Mouse (Mus musculus) limb, embryonic 13.5 days (tissue): Measurements from ENCODE around the gene Fmn2. TPM values are rescaled to one million over a fixed set of nuclear protein-coding genes. Genes with fewer than 3 reads are reported as not detected.
A peak's percentile ranks its signal among the peaks of the same experiment; 100 is the strongest.

Experiments
- ATAC-seq: fragments of 200-750 bp; cut with Nextera tagmentation; 2 replicates; pipeline ENCODE4 v1.8.0; 2017; ENCODE audit warnings: low read depth, moderate number of reproducible peaks, moderate TSS enrichment; ENCODE audit not compliant: low FRiP score
- H3K27ac ChIP-seq: fragments of 300-500 bp; sonication (generic); 2 replicates; pipeline ENCODE4 v1.5.1; 2015; ENCODE audit warnings: inconsistent platforms, mild to moderate bottlenecking, moderate library complexity
- H3K27me3 ChIP-seq: fragments of 300-500 bp; sonication (generic); 2 replicates; pipeline ENCODE4 v1.6.1; 2015; ENCODE audit warnings: mild to moderate bottlenecking, inconsistent platforms
- H3K36me3 ChIP-seq: fragments of 300-500 bp; sonication (generic); 2 replicates; pipeline ENCODE4 v1.6.1; 2015; ENCODE audit warnings: inconsistent platforms, mild to moderate bottlenecking, moderate library complexity
- H3K4me1 ChIP-seq: fragments of 300-500 bp; sonication (generic); 2 replicates; pipeline ENCODE4 v1.6.1; 2015; ENCODE audit warnings: inconsistent platforms
- H3K4me2 ChIP-seq: fragments of 300-500 bp; sonication (generic); replicated peaks from 2 replicates; pipeline ENCODE4 v1.6.1; 2015; ENCODE audit warnings: inconsistent platforms, mild to moderate bottlenecking, moderate library complexity
- H3K4me3 ChIP-seq: fragments of 300-500 bp; sonication (generic); 2 replicates; pipeline ENCODE4 v1.5.1; 2015; ENCODE audit warnings: moderate library complexity, mild to moderate bottlenecking, inconsistent platforms
- H3K9ac ChIP-seq: fragments of 300-500 bp; sonication (generic); 2 replicates; pipeline ENCODE4 v1.6.1; 2015; ENCODE audit warnings: mild to moderate bottlenecking, inconsistent platforms
- H3K9me3 ChIP-seq: fragments of 300-500 bp; sonication (generic); 2 replicates; pipeline ENCODE4 v1.6.1; 2016; ENCODE audit warnings: inconsistent platforms
- WGBS: fragments of 180-500 bp; shearing (Covaris S2); methylation state at CpG from one replicate; pipeline ENCODE4 v1.1.7; 2015; 5-methylcytosine and 5-hydroxymethylcytosine counted together
- polyA plus RNA-seq: library from polyadenylated mRNA; unstranded; fragments of >200 nt; fragmentation: Nextera tagmentation; extraction: Ambion mirVana; gene quantifications from 2 replicates; pipeline ENCODE4 v1.2.1, GENCODE M21; 2015

Fmn2 gene
- polyA plus RNA-seq, 1 experiment from 2014 or later: 1.5 TPM

DNA sequence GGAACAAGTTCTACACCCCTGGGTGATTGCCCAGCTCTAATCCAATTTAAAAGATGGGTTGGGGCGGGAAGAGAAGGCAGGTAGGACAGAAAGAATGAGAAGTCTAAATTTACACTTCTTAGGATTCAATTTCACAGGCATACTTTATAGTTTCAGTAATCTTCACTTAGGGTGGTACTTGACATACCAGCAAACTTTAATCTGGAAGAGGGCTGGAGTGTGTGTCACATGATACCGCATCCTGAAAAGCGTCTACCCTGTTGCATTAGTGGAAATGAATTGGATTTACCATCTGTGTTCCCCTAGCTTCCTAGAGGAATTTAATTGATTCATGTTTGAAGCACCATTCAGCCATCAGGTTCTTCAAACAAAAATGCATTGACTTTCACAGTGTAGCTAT lies 174.6 kb downstream of the Fmn2 start:
- Histone ChIP-seq H3K4me2 (no peak overlapping the region), H3K9me3 (no peaks in the 10 kb centered on the region), H3K36me3 (no peaks in the 10 kb centered on the region), H3K4me1 (peaks cover 19% of the 10 kb centered on the region), H3K4me3 (no peak overlapping the region), H3K27me3 (no peaks in the 10 kb centered on the region), H3K9ac (no peak overlapping the region), H3K27ac (no peak overlapping the region)
- 58% methylated on average over 3 of the region's 3 CpGs for WGBS
- no peak for ATAC-seq

GRCm38 (mm10) chr1:174677211-174677610 lies 175.6 kb downstream of the Fmn2 start:
- no peak for ATAC-seq
- peaks cover 19% of the 10 kb centered on the region for H3K4me1 ChIP-seq
- no peak overlapping the region for H3K4me3 ChIP-seq
- no peak overlapping the region for H3K9ac ChIP-seq
- H3K27ac ChIP-seq: no peak overlapping the region
- no peak overlapping the region for H3K4me2 ChIP-seq
- H3K27me3 ChIP-seq: no peaks in the 10 kb centered on the region
- no peaks in the 10 kb centered on the region for H3K9me3 ChIP-seq
- no peaks in the 10 kb centered on the region for H3K36me3 ChIP-seq
- WGBS: 46% methylated on average over 4 of the region's 4 CpGs

- H3K9ac ChIP-seq: no peak overlapping the region
- no peaks in the 10 kb centered on the region for H3K36me3 ChIP-seq
- H3K4me1 ChIP-seq: no peaks in the 10 kb centered on the region
- H3K4me3 ChIP-seq: no peak overlapping the region
- H3K27me3 ChIP-seq: no peaks in the 10 kb centered on the region
- 82% methylated on average over 2 of the region's 2 CpGs for WGBS
- no peak overlapping the region for H3K27ac ChIP-seq
- no peaks in the 10 kb centered on the region for H3K9me3 ChIP-seq
- ATAC-seq: no peak
- H3K4me2 ChIP-seq: no peak overlapping the region
Measured at GRCm38 (mm10) chr1:174689301-174689700, 187.7 kb downstream of the Fmn2 start.

GRCm38 (mm10) chr1:174700871-174701270 lies 199.2 kb downstream of the Fmn2 start:
- Histone ChIP-seq H3K36me3 (no peaks in the 10 kb centered on the region), H3K9ac (no peak overlapping the region), H3K4me2 (no peak overlapping the region), H3K27me3 (no peaks in the 10 kb centered on the region), H3K4me1 (peaks cover 14% of the 10 kb centered on the region), H3K27ac (no peak overlapping the region), H3K9me3 (no peaks in the 10 kb centered on the region), H3K4me3 (no peak overlapping the region)
- WGBS: 67% methylated on average over 5 of the region's 5 CpGs
- no peak for ATAC-seq

- Histone ChIP-seq H3K36me3 (no peaks in the 10 kb centered on the region), H3K4me1 (peaks cover 14% of the 10 kb centered on the region), H3K27ac (no peak overlapping the region), H3K4me2 (no peak overlapping the region), H3K9ac (no peak overlapping the region), H3K27me3 (no peaks in the 10 kb centered on the region), H3K4me3 (no peak overlapping the region), H3K9me3 (no peaks in the 10 kb centered on the region)
- peak; percentile 86 for ATAC-seq
- 59% methylated on average over 5 of the region's 5 CpGs for WGBS
Measured at GRCm38 (mm10) chr1:174701835-174702234, 200.2 kb downstream of the Fmn2 start.

GRCm38 (mm10) chr1:174703909-174704308 lies 202.3 kb downstream of the Fmn2 start:
- Histone ChIP-seq H3K36me3 (no peaks in the 10 kb centered on the region), H3K27me3 (no peaks in the 10 kb centered on the region), H3K9ac (no peak overlapping the region), H3K4me1 (peaks cover 14% of the 10 kb centered on the region), H3K9me3 (no peaks in the 10 kb centered on the region), H3K4me2 (no peak overlapping the region), H3K4me3 (no peak overlapping the region), H3K27ac (no peak overlapping the region)
- 89% methylated on average over 1 of the region's 1 CpGs for WGBS
- no peak for ATAC-seq

DNA sequence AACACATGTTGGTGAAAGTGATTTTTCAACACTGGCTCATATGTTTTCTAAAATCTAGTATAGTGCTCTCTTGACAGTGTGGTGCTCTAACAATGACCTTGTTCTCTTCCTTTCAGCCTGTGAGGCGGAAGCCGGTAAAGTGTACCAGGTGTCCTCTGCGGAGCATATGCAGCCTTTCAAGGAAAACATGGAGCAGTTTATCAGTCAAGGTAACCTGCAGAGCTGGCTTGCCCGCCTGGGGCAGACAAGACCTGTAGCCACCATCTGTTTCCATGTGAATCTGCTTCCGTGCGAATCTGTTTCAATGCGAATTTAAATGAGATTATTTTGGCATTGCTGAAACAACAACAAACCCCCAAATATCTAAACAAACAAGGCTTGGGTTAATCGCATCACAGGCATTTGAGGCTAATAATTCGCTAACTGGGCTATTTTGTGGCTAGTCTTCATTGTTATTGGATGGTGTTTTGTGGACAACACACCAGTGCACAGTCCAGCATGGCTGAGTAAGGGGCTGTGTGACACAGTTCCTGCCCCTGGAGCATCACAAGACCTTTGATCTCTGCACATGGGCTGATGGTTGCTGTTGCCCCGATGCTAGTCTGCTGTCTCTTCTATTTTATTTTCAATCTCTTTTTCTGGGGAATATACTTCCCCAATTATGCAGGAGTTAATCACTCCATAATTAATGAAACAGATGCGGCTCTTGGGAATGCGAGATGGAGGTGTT lies 218.3 kb downstream of the Fmn2 start:
- Histone ChIP-seq H3K4me1 (no peaks in the 10 kb centered on the region), H3K27ac (no peak overlapping the region), H3K27me3 (no peaks in the 10 kb centered on the region), H3K4me2 (no peak overlapping the region), H3K9me3 (no peaks in the 10 kb centered on the region), H3K36me3 (no peaks in the 10 kb centered on the region), H3K4me3 (no peak overlapping the region), H3K9ac (no peak overlapping the region)
- no peak for ATAC-seq
- WGBS: 88% methylated on average over 12 of the region's 12 CpGs

DNA sequence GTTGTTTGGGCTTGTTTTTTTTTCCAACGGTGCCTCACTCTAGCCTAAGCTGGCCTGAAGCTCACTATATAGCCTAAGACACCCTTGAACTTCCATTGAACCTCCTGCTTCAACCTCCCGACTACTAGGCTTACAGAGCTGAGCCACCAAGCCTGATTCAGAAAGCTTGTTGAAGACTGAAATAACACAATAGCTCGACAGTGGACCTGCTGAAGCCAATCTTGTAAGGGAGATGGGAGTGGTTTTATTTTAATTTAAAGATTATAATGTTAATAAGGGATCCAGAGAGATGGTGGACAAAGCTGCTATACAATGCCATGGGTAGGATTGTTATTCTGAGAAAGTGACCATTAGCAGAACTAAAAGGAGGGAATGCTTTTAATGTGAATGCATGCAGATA lies 227.1 kb downstream of the Fmn2 start:
- 83% methylated on average over 3 of the region's 3 CpGs for WGBS

DNA sequence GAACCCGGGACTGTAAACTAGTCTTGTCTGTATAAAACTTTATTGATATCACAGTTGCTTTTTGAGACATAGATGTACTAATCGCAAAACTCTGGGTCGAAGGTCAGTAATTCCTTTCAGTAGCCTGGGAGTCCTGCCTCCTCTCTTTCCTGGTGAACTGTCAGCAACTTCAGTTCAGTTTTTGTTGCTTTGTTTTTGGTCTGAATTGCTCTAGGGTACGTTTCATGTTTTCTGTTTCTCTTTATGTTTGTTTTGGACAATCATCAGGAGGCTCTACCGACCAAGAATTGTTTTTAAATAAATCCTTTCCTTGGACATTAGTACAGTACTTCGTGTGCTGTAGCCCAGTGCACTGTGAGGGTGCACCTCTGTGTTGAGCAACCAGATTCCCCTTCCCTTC lies 231.1 kb downstream of the Fmn2 start:
- Histone ChIP-seq H3K27me3 (no peaks in the 10 kb centered on the region), H3K4me2 (no peak overlapping the region), H3K9me3 (no peaks in the 10 kb centered on the region), H3K36me3 (no peaks in the 10 kb centered on the region), H3K27ac (no peak overlapping the region), H3K4me3 (no peak overlapping the region), H3K4me1 (no peaks in the 10 kb centered on the region), H3K9ac (no peak overlapping the region)
- WGBS: 72% methylated on average over 6 of the region's 6 CpGs
- ATAC-seq: no peak

More for the DNA sequence above, 227.1 kb downstream of the Fmn2 start:
- no peak overlapping the region for H3K4me2 ChIP-seq
- H3K27ac ChIP-seq: no peak overlapping the region
- no peak overlapping the region for H3K4me3 ChIP-seq
- H3K9ac ChIP-seq: no peak overlapping the region
- H3K27me3 ChIP-seq: no peaks in the 10 kb centered on the region
- no peaks in the 10 kb centered on the region for H3K36me3 ChIP-seq
- no peaks in the 10 kb centered on the region for H3K9me3 ChIP-seq
- H3K4me1 ChIP-seq: no peaks in the 10 kb centered on the region
- no peak for ATAC-seq

DNA sequence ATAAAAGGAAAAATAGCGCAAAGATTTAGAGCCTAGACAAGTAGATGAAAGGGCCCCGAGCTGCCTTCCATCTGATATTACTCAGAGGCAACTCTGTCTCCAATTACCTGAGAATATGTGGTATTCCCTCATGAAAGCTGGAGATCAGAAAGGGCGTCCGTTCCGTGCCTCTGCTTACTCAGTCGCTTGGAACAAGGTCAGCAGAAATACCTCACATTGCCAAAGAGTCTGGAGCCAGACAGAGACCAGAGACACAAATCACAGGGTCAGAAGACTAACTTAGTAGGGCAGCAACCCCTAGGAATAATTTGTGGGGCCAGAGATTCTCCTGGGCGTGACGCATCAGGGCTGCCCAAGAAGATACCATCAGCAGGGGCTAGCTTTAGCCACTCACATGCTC lies 237.3 kb downstream of the Fmn2 start:
- Histone ChIP-seq H3K27me3 (no peaks in the 10 kb centered on the region), H3K4me1 (no peaks in the 10 kb centered on the region), H3K9me3 (no peaks in the 10 kb centered on the region), H3K9ac (no peak overlapping the region), H3K4me3 (no peak overlapping the region), H3K36me3 (no peaks in the 10 kb centered on the region), H3K4me2 (no peak overlapping the region), H3K27ac (no peak overlapping the region)
- ATAC-seq: peak; percentile 44; the same call in 1 of the 2 replicates
- 40% methylated on average over 8 of the region's 8 CpGs for WGBS

- Histone ChIP-seq H3K4me2 (no peak overlapping the region), H3K4me1 (no peaks in the 10 kb centered on the region), H3K36me3 (no peaks in the 10 kb centered on the region), H3K27me3 (no peaks in the 10 kb centered on the region), H3K9ac (no peak overlapping the region), H3K9me3 (no peaks in the 10 kb centered on the region), H3K27ac (no peak overlapping the region), H3K4me3 (no peak overlapping the region)
- 45% methylated on average over 2 of the region's 2 CpGs for WGBS
- no peak for ATAC-seq
Measured at GRCm38 (mm10) chr1:174742667-174743066, 241.0 kb downstream of the Fmn2 start.

GRCm38 (mm10) chr1:174748520-174748919 lies 246.9 kb downstream of the Fmn2 start:
- Histone ChIP-seq H3K9ac (no peak overlapping the region), H3K27ac (no peak overlapping the region), H3K27me3 (no peaks in the 10 kb centered on the region), H3K4me3 (no peak overlapping the region), H3K4me1 (no peaks in the 10 kb centered on the region), H3K36me3 (no peaks in the 10 kb centered on the region), H3K4me2 (no peak overlapping the region), H3K9me3 (no peaks in the 10 kb centered on the region)
- ATAC-seq: no peak
- WGBS: 86% methylated on average over 4 of the region's 4 CpGs

DNA sequence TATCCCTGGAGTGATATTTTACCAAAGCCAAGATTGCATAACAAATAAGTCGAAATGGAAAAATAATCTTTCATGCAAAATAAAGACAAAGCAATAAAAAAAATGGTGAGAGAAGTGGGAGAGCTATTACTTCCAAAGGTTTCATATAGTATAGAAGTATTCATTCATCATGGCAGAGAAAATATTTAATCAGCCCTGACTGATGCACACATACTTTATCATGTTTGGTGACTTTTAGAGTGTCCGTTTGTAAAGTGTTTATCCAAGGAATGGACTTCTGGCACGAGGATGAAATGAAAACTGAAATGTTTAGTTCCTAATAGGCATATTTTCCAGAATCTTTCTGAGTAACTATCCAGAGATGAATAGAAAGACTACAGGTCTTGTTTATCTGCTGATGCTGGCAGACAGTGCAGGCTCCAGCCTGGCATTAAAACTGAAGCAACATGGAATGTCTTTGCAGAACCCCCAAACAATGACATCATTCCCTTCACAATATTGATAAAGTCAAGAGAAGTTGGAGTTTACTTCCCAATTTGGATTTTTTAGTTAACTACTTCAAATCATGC lies 249.4 kb downstream of the Fmn2 start:
- Histone ChIP-seq H3K27ac (no peak overlapping the region), H3K9ac (no peak overlapping the region), H3K36me3 (no peaks in the 10 kb centered on the region), H3K4me1 (no peaks in the 10 kb centered on the region), H3K4me3 (no peak overlapping the region), H3K9me3 (no peaks in the 10 kb centered on the region), H3K4me2 (no peak overlapping the region), H3K27me3 (no peaks in the 10 kb centered on the region)
- 82% methylated on average over 3 of the region's 3 CpGs for WGBS
- no peak for ATAC-seq
